In the genomic region with DNA sequence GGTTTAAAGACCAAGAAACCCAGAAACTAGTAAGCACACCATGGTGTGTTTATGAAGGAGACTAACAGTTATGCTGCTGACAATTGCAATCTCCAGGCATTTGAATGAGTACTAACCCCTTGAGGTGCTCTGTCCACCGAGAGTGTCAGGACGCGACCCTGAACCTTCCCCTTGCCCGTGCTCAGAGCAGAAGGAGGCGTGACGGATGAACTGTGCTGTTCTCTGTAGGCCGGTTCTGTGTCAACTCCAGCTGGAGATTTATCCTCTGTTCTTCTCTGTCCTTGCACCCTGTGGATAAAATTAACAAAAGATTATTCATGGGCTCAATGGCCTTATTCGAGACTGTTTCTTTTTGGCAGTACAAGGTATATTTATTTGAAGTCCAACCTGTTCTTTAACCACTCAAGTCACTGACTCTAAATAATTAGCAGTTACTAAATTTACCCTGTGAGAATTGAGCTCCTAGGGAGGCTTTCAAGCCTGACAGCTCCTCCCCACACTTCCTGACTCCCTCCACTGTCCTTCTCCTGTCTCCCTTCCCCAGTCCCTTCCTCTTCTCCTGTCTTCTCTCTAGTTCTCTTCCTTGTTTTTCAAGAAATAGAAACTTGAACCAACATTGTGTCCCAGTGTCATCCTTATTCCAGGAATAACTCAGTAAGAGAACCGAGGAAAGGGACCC, we compare ENCODE assay signal across 27 mouse cellular contexts.
A peak's percentile ranks its signal among the peaks of the same experiment; 100 is the strongest.
DNase-seq lines count a peak whose midpoint lies in the region; ATAC-seq and TF ChIP-seq lines count a peak whose summit lies in the region.
"Had no signal": no experiment of that assay in that cellular context is flagged by ENCODE, and none has a peak within 500 bp of the region (broad histone marks: within the 10 kb centered on the region; RNA-seq: fewer than 3 reads in every experiment).

No protein-coding gene starts in this region.

- no peak overlapping the region for H3K27ac ChIP-seq in neural tube, embryonic 12.5 days
- peak overlapping the region; percentile 52 for H3K27ac ChIP-seq in olfactory bulb, adult 2 months (ENCODE audit: insufficient read depth, low read depth, low read length)
- H3K27ac ChIP-seq: embryonic facial prominence, embryonic 10.5 days; forebrain, embryonic 15.5 days; heart, adult 2 months; heart, embryonic 13.5 days; hindbrain, embryonic 13.5 days; limb, embryonic 10.5 days; liver, embryonic 15.5 days; lung, embryonic 15.5 days had no signal

- no peaks in the 10 kb centered on the region for H3K27me3 ChIP-seq in neural tube, embryonic 12.5 days (replicated peaks)
- H3K27me3 ChIP-seq: forebrain, embryonic 15.5 days; heart, embryonic 13.5 days; hindbrain, embryonic 13.5 days; liver, embryonic 15.5 days; lung, embryonic 15.5 days; megakaryocyte, embryonic 14.5 days had no signal

- no peak for TF ChIP-seq POLR2A in olfactory bulb, adult 2 months (IDR thresholded peaks at IDR 0.05; ENCODE audit: insufficient read depth, low read depth, low read length)

- peak; percentile 34 for DNase-seq in heart, adult 11 months
- no peak for DNase-seq in heart, postnatal 10 days
- no peak for DNase-seq in neural tube, embryonic 10.5 days (ENCODE audit: extremely low spot score, low spot score)
- peak; percentile 18 to 36 for DNase-seq in adrenal gland, postnatal 36 days
- no peak for DNase-seq in right cerebral cortex, postnatal 36 days (ENCODE audit: low spot score in 2 of 2)
- DNase-seq: cerebellum, adult 9-10 months; gastrocnemius, postnatal 25 days; heart, adult 2 months; heart, postnatal 36 days; kidney, adult 9 months; liver; lung, postnatal 36 days; midbrain, embryonic 14.5 days; right cerebral cortex, postnatal 25 days; thymus, adult 18-20 months; thymus, postnatal 4 days had no signal

- no peaks in the 10 kb centered on the region for H3K9me3 ChIP-seq in neural tube, embryonic 12.5 days
- H3K9me3 ChIP-seq: embryonic facial prominence, embryonic 10.5 days; forebrain, embryonic 15.5 days; heart, embryonic 13.5 days; hindbrain, embryonic 13.5 days; limb, embryonic 10.5 days; liver, embryonic 15.5 days; lung, embryonic 15.5 days had no signal

- H3K4me3 ChIP-seq in neural tube, embryonic 12.5 days = no peak overlapping the region
- H3K4me3 ChIP-seq in olfactory bulb, adult 2 months (ENCODE audit: insufficient read depth, low read depth, low read length) = no peak overlapping the region
- H3K4me3 ChIP-seq: embryonic facial prominence, embryonic 10.5 days; forebrain, embryonic 15.5 days; heart, adult 2 months; heart, embryonic 13.5 days; hindbrain, embryonic 13.5 days; limb, embryonic 10.5 days; liver, embryonic 15.5 days; lung, embryonic 15.5 days; megakaryocyte, embryonic 14.5 days had no signal

- WGBS in neural tube, embryonic 12.5 days = 16% methylated on average over 9 of the region's 9 CpGs
- WGBS in olfactory bulb, adult 2 months = 31% methylated on average over 9 of the region's 9 CpGs

- H3K9ac ChIP-seq in neural tube, embryonic 12.5 days = no peak overlapping the region
- H3K9ac ChIP-seq: forebrain, embryonic 15.5 days; heart, embryonic 13.5 days; hindbrain, embryonic 13.5 days; liver, embryonic 15.5 days; lung, embryonic 15.5 days had no signal

- H3K4me1 ChIP-seq in neural tube, embryonic 12.5 days = no peaks in the 10 kb centered on the region
- peaks cover 7% of the 10 kb centered on the region for H3K4me1 ChIP-seq in olfactory bulb, adult 2 months (ENCODE audit: control insufficient read depth, insufficient read depth, low read length)
- H3K4me1 ChIP-seq: embryonic facial prominence, embryonic 10.5 days; heart, embryonic 13.5 days; limb, embryonic 10.5 days; liver, embryonic 15.5 days; megakaryocyte, embryonic 14.5 days had no signal

- peak; percentile 70; the same call in 1 of the 2 replicates for ATAC-seq in neural tube, embryonic 12.5 days (ENCODE audit: low FRiP score, low read depth)
- ATAC-seq: forebrain, embryonic 15.5 days; inflammation-experienced regulatory T-cells, adult 6 months had no signal

- intact Hi-C loops in heart, postnatal 10 days (cut with DNase I) = no loop called here

- no peak for TF ChIP-seq CTCF in olfactory bulb, adult 2 months (IDR thresholded peaks at IDR 0.05; ENCODE audit: insufficient read depth, low read depth, low read length)

- H3K36me3 ChIP-seq in neural tube, embryonic 12.5 days = no peaks in the 10 kb centered on the region
- H3K36me3 ChIP-seq: embryonic facial prominence, embryonic 10.5 days; forebrain, embryonic 15.5 days; heart, embryonic 13.5 days; hindbrain, embryonic 13.5 days; limb, embryonic 10.5 days; liver, embryonic 15.5 days; lung, embryonic 15.5 days had no signal

- no peak overlapping the region for H3K4me2 ChIP-seq in neural tube, embryonic 12.5 days (replicated peaks)
- H3K4me2 ChIP-seq: forebrain, embryonic 15.5 days; heart, embryonic 13.5 days; hindbrain, embryonic 13.5 days; liver, embryonic 15.5 days; lung, embryonic 15.5 days had no signal

Comparison
In these comparisons a context has a peak if more than half of its experiments do, and no peak if none do; other contexts are left out.
1. DNase-seq: peak in heart, adult 11 months (single experiment) and adrenal gland, postnatal 36 days (2 of 2); none in heart, postnatal 10 days (0 of 2), neural tube, embryonic 10.5 days (single experiment) and right cerebral cortex, postnatal 36 days (0 of 2).